Mouse (Mus musculus) adrenal gland (tissue): ENCODE measurements around the gene Igsf21.

Source experiments
- intact Hi-C: fragments of 180-260 bp; cut with DNase I; formaldehyde crosslinking; loops from one replicate; pipeline ENCODE4 v1.15.1; 2025

The Igsf21 gene

DNA sequence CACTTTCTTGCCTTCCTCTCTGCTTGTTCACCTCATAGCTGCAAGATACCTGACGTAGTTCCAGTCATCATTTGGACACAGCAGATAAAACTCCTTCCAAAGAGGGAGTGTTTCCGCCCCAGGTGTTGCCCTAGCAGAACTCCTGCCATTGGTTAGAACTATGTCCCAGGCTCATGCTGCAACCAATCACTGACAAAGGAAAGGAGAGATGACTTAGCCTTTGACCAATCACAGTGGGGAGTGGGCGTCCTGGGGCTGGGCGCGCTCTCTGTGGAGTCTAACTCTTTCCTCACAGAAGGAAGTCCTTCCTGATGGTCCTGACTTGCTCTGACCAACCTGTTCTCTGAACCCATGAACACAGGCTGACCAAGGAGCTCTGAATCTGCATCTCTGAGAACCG, 44.4 kb downstream of the Igsf21 start:
- intact Hi-C loops = no loop called here

DNA sequence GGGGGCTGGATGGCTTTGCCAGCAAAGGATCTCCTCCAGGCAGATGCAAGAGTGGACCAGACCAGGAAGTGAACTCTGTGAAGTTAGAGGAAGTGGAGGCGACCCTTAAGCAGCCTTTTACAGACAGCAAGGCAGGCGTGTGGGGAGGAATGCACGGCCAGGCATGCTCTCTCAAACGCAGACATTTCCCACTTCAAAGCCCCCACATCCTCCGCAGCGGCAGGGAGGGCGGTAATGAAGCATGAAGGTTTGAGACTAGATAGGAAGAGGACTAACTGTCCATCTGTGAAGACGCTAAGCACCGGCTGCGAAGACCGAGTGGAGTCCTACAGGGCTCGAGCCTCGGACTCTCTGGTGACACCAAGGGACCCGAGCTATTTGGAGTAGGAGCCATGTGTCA, 46.3 kb downstream of the Igsf21 start:
- intact Hi-C loops = no loop called here

DNA sequence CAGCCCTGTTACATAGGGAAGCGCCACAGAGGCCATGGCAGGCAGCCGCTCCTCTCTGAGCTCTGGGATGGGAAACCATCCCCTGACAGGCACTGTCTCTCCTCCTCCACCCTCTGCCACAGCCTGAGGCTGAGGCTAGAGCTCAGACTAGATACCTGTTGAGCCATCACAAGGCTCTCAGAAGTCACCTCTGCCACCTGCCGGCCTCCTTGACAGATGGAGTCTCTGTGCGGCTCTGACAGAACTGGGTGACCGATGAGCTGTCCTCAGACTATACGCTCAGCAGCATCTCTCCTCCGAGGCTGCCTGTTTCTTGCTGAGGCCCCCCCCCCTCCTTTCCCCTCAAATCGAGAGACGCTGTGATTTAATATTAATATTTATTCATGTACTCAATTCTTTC, 49.9 kb downstream of the Igsf21 start:
- intact Hi-C loops = no loop called here

DNA sequence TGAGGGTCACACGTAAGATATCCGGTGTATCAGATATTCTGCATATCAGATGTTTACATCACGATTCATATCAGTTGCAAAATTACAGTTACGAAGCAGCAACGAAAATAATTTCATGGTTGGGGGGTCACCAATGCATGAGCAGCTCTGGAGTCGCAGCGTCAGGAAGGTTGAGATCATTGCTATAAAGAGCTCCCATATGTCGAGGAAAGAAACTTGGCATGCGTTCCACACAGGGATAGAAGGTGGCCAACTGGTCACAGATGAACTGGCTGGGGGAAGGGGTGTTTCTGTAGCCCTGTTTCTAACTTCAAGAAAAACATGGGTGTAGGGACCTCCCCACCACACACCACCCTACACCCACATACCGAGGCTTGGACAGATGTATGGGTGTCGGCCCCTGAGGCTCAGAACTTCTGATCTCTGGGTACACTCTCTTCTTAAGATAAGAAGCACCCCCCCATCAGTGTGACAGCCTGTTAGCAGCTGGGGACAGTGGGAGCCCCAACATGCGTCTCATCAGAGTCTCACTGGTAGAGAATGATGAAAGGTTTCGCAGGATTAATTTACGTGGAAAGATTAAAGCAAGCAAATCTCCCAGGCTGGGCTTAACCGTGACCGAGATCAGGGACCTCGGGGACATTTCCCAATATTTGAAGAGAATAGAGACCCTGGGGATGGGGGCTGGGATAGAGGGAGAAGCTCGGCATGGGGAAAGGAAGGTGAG, 54.1 kb downstream of the Igsf21 start:
- intact Hi-C loops = no loop called here

DNA sequence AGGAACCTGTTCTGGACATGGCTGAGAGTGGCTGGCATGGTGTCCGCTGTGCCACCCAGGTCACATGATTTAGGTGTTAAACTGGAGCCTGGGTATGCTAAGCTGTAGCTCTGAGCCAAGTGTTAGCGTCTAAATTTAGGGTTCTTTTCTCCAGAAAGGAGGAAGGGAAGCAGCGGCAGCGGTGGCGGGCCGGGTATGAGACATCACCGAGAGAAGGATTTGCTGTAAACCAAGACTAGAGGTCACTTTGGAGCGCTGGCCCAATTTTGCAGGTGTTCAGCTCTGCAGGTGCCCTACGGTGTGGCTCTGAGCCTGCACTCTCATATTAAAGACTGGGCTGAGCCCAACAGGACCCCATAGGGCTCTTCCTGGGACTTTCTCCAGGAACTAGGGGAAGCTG, 57.0 kb downstream of the Igsf21 start:
- intact Hi-C loops = no loop called here

DNA sequence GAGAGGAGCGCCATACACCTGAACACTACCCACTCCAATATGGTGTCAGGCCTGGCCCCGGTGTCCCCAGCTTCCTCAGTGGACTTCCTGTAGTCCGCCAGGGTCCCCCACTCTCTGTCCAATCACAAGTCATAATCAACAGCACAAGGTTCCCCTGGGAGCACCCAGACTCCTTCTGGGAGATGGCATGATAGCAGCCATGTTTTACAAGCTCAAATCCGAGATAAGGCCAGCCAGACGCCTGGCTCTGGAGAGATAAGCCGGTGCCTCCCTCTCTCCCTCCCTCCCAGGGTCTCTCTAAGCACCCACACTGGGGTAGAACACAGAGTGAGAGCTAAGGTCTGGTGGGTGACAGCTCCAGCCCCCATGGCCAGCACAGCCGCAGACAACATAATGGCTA, 58.0 kb downstream of the Igsf21 start:
- intact Hi-C loops = no loop called here

DNA sequence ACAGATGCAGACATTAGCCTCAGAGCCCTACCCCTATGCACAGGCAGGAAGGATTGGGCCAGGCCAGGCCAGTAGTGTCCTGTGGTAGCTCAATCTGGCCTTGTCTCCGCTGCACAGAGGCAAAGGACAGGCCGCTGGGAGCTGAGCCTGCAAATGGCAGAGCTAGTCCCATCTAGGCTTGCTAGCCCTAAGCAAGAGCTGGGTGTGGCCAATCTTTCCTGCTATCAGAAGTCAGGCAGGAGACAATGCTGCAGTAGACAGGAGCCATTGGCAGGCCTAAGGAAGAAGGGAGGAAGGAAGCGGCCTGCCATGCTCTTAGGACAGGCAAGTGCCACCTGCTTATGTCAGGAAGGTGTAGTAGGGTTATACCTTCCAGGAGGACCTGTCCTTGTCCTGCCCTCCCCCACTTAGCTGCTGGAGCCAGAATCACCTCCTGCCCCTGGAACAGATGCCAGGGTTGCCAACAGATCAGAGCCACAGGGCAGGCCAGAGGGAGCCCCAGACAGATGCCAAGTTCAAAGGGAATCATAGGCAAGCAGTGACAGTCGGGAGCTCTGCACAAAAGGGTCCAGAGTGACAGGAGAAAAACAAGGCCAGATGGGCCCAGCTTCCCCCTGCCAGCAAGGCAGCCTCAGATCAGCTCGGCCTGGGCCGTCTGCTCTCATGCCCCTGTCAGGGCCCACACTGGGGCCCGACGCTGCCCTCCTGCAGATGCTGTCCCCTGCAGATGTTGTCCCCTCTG, 59.0 kb downstream of the Igsf21 start:
- intact Hi-C loops = no loop called here

DNA sequence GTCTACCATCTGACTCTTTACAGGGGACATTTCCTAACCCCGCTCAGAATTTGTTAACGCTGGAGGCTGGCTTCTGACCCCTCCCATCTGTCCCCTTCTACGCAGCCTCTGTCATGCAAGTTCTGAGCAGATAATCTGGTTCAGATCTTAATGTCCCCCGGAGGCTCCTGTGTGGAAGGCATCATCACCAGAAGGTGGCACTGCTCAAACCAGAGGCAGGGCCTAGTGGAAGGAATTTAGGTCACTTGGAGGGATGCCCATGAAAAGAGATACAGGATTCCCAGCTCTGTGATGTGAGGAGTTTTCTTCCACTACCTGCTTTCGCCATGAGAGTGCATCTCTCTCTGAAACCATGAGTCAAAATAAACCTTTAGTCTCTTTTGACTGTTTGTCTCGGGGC, 67.0 kb downstream of the Igsf21 start:
- intact Hi-C loops = no loop called here

DNA sequence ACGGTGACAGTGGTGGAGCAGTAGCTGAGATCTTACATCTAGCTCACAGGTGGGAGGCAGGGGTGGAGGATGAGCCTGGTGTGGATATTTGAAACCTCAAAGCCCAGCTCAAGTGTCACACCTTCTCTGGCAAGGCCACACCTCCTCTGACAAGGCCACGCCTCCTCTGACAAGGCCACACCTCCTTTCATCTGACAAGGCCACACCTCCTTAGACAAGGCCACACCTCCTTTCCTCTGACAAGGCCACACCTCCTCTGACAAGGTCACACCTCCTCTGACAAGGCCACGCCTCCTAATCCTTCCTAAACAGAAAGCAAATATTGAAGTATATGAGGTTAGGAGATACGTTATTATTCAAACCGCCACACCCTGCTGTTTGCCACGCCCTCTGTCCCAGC, 69.5 kb downstream of the Igsf21 start:
- intact Hi-C loops = no loop called here

DNA sequence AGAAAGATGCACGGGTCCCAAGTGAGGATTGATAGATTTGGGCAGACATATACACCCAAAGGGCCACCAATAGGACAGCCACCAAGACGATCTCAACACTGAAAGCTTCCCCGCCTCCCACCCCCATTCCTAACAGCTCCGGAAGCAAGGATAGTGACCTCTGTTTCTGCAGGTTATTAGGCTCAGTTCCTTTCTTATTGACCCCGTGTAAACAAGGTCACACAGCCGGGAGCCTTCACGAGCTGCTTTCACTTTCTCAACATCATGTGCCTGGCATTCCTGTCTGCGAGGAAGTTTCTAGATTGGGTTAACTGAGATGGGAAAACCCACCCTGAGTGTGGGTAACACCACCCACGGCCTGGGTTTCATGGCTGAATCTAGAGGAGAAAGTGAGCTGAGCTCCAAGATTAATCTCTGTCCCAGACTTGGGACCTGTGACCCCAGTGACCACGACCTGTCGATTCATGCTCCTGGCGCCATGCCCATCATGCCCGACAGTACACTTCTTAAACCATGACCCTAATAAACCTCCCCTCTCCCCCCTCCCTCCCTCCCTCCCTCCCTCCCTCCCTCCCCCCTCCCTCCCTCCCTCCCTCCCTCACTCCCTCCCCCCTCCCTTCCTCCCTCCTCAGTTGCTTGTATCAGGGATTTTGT, 72.7 kb downstream of the Igsf21 start:
- intact Hi-C loops = no loop called here

DNA sequence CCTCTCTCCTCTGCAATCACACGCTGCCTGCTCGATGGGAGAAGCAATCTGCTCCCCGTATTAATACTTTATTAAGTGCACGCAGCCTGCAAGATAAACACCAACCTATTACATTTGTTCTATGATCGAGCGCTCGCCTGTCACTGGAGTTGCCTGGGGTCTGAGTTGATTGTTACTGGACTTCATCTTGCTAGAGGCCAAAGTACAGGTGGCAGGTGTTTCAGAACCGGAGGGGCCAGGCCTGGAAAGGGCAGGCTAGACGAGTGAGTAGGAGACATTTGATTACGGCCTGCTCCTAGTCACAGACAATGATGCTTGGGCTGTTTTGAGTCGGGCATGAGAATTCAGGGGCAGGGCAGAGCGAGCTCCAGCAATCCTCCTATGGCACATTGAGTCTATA, 73.5 kb downstream of the Igsf21 start:
- intact Hi-C loops = no loop called here

DNA sequence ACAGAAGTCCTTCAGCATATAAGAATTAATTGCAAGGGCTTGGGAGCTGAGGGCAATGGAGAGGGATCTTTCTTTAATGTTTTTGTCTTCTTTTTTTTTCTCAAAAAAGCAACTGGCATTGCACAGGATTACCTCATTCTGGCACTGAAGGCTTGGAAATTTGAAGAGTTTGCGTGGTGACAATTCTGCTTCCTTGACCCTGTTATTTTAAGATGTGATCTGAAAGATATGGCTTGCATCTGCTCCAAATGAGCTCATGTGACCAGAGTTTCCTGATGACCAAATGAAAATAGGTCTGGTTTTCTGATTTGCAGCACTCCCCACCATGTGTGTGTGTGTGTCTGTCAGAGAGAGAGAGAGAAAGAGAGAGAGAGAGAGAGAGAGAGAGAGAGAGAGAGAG, 74.7 kb downstream of the Igsf21 start:
- intact Hi-C loops = no loop called here

DNA sequence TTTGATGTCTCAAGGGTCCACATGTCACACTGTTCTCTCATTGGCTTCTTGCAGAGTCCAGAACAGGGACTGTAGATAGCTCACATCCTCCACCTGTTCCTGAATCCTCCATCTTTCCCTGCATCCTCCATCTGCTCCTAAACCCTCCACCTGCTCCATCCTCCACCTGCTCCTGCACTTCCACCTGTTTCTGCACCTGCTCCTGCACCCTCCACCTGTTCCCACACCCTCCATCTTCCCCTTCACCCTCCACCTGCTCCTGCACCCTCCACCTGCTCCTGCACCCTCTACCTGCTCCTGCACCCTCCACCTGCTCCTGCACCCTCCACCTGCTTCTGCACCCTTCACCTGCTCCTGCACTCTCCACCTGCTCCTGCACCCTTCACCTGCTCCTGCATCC, 75.4 kb downstream of the Igsf21 start:
- intact Hi-C loops = no loop called here

DNA sequence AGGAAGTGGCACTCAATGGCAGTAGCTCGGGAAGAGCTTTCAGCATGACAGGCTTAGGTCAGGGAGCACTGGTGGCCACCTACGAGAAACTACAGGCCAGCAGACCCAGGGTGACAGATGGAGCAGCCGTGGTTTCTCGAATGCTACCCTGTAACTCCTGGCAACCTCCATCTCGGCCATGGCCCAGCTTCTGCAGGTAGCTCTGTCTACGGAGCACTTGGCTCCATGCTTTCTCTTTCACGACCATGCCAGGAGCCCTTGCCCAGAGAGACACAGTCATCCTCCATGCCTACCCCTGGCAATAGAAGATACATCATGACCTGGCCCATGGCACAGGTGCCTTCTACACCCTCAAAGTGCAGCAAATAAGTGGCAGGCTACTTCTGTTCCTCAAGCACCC, 80.7 kb downstream of the Igsf21 start:
- intact Hi-C loops = no loop called here

DNA sequence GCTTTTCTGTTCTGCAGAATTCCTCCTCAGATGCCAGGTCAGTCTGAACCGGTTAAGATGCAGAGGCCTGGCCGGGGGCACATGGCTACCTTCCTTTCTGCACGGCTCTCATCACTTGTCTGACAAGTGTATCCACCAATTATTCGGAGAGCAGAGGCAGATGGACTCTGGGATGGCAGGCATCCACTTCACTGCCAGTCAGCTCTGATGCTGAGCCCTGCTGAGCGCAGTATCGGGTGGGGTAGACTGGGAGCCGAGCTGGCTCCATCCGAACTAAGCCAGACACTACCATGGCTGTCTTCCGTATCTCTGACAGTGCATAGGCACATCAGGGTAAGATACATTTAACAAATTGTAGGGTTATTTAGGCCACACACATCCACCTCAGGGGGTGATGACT, 81.9 kb downstream of the Igsf21 start:
- intact Hi-C loops = no loop called here

DNA sequence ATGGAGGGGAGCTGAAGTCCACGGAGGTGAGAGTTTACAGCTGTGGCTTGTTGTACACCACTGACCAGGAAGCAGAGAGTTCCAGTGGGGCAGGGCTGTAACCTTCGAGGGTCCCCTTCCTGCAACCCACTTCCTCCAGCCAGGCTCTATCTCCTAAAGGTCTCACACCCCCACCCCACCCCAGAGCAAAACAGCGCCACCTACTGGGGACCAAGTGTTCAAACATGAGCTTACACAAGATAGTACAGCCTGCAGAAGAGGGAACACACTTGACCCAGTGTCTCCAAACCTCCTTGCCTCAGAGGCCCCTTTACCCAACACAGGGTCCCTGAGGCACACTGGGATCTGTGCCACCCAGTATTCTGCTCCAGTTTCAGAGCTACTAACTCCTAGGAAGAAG, 87.0 kb downstream of the Igsf21 start:
- intact Hi-C loops = loop anchor here (10.0 kb wide), 1 partner anchor 285 kb away; no protein-coding TSS in a partner anchor

DNA sequence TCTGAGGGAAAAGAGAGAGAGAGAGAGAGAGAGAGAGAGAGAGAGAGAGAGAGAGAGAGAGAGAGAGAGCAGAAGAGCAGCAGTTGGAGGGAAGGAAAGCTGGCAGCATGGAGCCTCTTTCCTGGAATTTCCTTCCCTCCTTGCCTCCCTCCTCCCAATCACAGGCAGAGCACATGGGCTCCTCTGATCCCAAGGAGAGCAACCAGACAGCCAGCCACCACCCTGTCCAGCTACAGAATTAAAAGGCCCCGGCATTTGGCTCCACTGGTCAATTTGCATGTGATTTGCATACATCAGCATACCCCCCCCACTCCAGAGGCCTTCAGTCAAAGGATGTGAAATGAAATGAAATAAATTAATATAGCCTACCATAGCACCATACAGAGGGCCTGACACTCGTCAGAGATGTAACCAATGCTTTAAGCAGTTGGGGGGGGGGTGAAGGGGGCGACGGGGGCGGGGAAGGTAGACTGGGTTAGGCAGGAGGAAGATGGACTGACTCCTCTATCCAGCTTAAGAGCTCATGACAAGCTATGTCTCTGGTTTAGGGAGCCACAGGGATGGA, 91.6 kb downstream of the Igsf21 start:
- intact Hi-C loops = loop anchor here (10.0 kb wide), 1 partner anchor 280 kb away; no protein-coding TSS in a partner anchor

DNA sequence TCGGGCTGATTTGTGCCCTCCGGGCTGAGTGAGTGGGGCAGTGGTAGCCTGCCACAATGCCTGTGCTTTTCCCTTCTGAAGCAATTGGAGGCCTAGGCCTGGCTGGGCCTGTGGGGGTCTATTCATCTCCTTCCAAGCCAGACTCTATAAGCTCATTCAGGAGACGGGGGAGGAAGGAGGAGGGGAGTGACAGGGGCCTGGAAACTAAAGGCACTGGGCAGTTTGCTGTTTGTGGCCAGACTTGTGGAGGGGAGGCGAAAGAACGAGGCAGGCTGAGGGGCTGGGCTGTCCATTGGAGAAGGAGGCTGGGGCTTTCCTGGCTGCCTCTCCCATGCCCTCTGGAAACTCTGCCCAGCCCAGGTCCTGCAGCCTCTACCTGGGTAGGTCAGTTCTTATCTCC, 92.1 kb downstream of the Igsf21 start:
- intact Hi-C loops = loop anchor here (10.0 kb wide), 1 partner anchor 280 kb away; no protein-coding TSS in a partner anchor

DNA sequence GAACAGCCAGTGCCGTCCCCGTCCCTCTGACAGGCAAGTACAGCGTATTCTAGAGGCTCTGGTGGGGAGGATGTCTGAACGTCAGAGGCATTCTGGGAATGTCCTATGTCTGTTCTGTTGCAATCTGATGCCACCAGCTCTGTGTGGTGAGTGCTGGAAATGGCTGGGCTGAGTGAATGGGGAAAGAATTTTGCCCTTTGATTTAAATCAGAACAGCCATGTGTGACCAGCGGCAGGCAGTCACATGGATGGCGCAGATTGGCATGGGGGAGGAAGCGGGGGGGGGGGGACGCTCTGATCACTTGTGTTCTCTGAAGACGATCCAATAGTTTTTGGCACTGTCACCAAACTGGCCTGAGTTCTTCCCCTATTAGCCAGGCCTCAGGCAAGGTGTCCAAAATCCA, 92.9 kb downstream of the Igsf21 start:
- intact Hi-C loops = loop anchor here (10.0 kb wide), 1 partner anchor 279 kb away; no protein-coding TSS in a partner anchor

DNA sequence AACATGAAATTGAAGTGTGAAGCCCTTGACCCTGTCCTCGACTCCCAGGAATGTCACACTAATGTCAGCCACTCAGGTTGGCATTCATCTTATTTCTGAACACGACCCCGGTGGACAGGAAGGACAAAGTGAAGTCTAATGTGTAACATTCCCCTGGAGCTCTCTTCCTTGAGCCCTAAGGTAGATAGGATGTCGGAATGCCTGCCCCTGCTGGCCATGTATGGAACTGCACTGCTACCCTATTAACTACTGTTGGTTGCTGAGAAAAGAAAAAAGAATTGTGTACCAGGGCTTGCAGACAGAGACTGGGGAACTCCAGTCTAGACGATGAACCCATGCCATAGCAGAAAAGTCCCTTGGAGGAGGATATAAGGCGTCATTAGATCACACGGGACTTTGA, 93.5 kb downstream of the Igsf21 start:
- intact Hi-C loops = loop anchor here (10.0 kb wide), 1 partner anchor 278 kb away; no protein-coding TSS in a partner anchor

DNA sequence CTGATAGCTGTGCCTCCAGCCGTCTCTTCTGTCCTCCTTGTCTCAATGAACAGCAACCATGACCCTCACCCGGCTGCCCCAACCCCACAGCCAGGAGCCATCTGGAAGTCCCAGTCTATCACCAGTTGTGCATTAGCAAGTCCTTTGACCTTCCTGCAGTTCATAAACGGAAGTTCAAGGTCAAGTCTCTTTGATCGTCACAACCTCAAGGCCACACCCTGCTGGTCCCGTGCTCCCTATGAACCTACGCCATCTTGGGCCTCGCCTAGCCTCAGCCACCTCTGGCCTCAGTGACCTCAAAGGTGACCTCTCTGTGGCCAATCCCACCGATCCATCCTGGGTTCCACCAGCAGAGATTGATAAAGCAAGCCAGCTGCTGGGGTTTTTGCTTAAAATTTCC, 96.9 kb downstream of the Igsf21 start:
- intact Hi-C loops = loop anchor here (10.0 kb wide), 1 partner anchor 275 kb away; no protein-coding TSS in a partner anchor
